Comparison of ENCODE assay signal across 9 mouse cellular contexts in the genomic region with DNA sequence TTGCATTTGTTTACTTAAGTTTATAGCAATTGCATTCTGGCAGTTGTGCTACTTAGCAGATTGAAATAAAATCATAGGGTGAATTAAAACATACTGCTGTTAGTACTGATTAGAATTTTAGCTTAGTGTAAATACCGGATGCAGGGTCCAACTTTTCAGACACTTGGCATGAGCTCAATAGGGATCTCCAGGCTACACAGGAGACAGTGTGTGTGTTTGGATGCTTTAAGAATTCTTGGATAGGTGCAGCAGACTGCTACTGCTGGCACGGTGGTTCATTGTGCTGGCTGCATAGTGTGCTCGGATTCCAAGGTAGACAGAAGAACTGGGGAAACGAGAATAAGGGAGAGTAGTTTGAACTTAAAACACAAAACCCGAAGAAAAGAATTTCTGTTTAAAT.
DNase-seq lines count a peak whose midpoint lies in the region; ATAC-seq and TF ChIP-seq lines count a peak whose summit lies in the region.
"Had no signal": no experiment of that assay in that cellular context is flagged by ENCODE, and none has a peak within 500 bp of the region (broad histone marks: within the 10 kb centered on the region; RNA-seq: fewer than 3 reads in every experiment).

No protein-coding gene starts in this region.

- DNase-seq in liver, postnatal 0 days, result no peak
- DNase-seq in forebrain, embryonic 14.5 days (ENCODE audit: low spot score), result peak; percentile 78
- DNase-seq in T-cell, adult 2 months (ENCODE audit: low spot score), result no peak
- DNase-seq: thymus, postnatal 14 days had no signal

- H3K4me3 ChIP-seq in heart, embryonic 15.5 days, result no peak overlapping the region
- no peak overlapping the region for H3K4me3 ChIP-seq in heart, embryonic 11.5 days (ENCODE audit: low read depth, low read length)
- no peak overlapping the region for H3K4me3 ChIP-seq in liver, postnatal 0 days (ENCODE audit: low read depth, low read length)
- H3K4me3 ChIP-seq in liver, embryonic 12.5 days, result no peak overlapping the region
- no peak overlapping the region for H3K4me3 ChIP-seq in forebrain, embryonic 14.5 days (ENCODE audit: low read depth, low read length)
- no peak overlapping the region for H3K4me3 ChIP-seq in stomach, embryonic 14.5 days (ENCODE audit: low read depth, low read length)
- H3K4me3 ChIP-seq: limb, embryonic 12.5 days had no signal

- no peak for TF ChIP-seq CTCF in liver, postnatal 0 days (IDR thresholded peaks at IDR 0.05; ENCODE audit: low read depth)

- ATAC-seq in heart, embryonic 15.5 days (replicated peaks; ENCODE audit: insufficient number of reproducible peaks, insufficient read depth, low FRiP score, low read depth), result no peak
- ATAC-seq in heart, embryonic 11.5 days (replicated peaks; ENCODE audit: insufficient number of reproducible peaks, low FRiP score, low TSS enrichment), result no peak
- ATAC-seq in liver, postnatal 0 days, result no peak
- no peak for ATAC-seq in liver, embryonic 12.5 days
- peak; percentile 73 for ATAC-seq in forebrain, embryonic 14.5 days
- no peak for ATAC-seq in stomach, embryonic 14.5 days (ENCODE audit: insufficient number of reproducible peaks, insufficient read depth, low FRiP score, low read depth)

- 46% methylated on average over 5 of the region's 5 CpGs for WGBS in heart, embryonic 15.5 days
- WGBS in heart, embryonic 11.5 days (ENCODE audit: insufficient replicate concordance), result 73% methylated on average over 5 of the region's 5 CpGs
- 75% methylated on average over 5 of the region's 5 CpGs for WGBS in liver, postnatal 0 days (ENCODE audit: insufficient replicate concordance)
- WGBS in liver, embryonic 12.5 days (ENCODE audit: insufficient replicate concordance), result 78% methylated on average over 5 of the region's 5 CpGs
- 13% methylated on average over 5 of the region's 5 CpGs for WGBS in forebrain, embryonic 14.5 days
- WGBS in stomach, embryonic 14.5 days, result 40% methylated on average over 5 of the region's 5 CpGs

- H3K9me3 ChIP-seq in heart, embryonic 15.5 days (replicated peaks), result no peaks in the 10 kb centered on the region
- no peaks in the 10 kb centered on the region for H3K9me3 ChIP-seq in heart, embryonic 11.5 days (replicated peaks; ENCODE audit: control insufficient read depth, low read length)
- H3K9me3 ChIP-seq in liver, postnatal 0 days (ENCODE audit: low read length), result no peaks in the 10 kb centered on the region
- no peaks in the 10 kb centered on the region for H3K9me3 ChIP-seq in liver, embryonic 12.5 days (replicated peaks)
- no peaks in the 10 kb centered on the region for H3K9me3 ChIP-seq in forebrain, embryonic 14.5 days (replicated peaks; ENCODE audit: control insufficient read depth, low read length)
- no peaks in the 10 kb centered on the region for H3K9me3 ChIP-seq in stomach, embryonic 14.5 days (ENCODE audit: control insufficient read depth, low read depth, low read length)
- H3K9me3 ChIP-seq: limb, embryonic 12.5 days had no signal

- H3K27ac ChIP-seq in heart, embryonic 15.5 days, result peak overlapping the region; percentile 69
- no peak overlapping the region for H3K27ac ChIP-seq in heart, embryonic 11.5 days (ENCODE audit: low read depth, low read length)
- H3K27ac ChIP-seq in liver, postnatal 0 days (ENCODE audit: low read depth), result 0 out of 2 replicates have a peak overlapping the region, but pooled peaks have one; percentile 26
- no peak overlapping the region for H3K27ac ChIP-seq in liver, embryonic 12.5 days
- H3K27ac ChIP-seq in forebrain, embryonic 14.5 days (ENCODE audit: low read depth, low read length), result peak overlapping the region; percentile 74; the same call in 1 of the 2 replicates
- peak overlapping the region; percentile 79 for H3K27ac ChIP-seq in stomach, embryonic 14.5 days (ENCODE audit: low read length)

- H3K9ac ChIP-seq in heart, embryonic 15.5 days, result no peak overlapping the region
- H3K9ac ChIP-seq in heart, embryonic 11.5 days (ENCODE audit: low read depth, low read length), result no peak overlapping the region
- H3K9ac ChIP-seq in liver, postnatal 0 days (replicated peaks), result no peak overlapping the region
- no peak overlapping the region for H3K9ac ChIP-seq in liver, embryonic 12.5 days
- no peak overlapping the region for H3K9ac ChIP-seq in forebrain, embryonic 14.5 days (ENCODE audit: low read length)
- H3K9ac ChIP-seq in stomach, embryonic 14.5 days (replicated peaks; ENCODE audit: low read depth, low read length), result no peak overlapping the region
- H3K9ac ChIP-seq: limb, embryonic 12.5 days had no signal

- H3K4me2 ChIP-seq in heart, embryonic 15.5 days, result no peak overlapping the region
- H3K4me2 ChIP-seq in heart, embryonic 11.5 days, result no peak overlapping the region
- peak overlapping the region; percentile 15; the same call in 1 of the 2 replicates for H3K4me2 ChIP-seq in liver, postnatal 0 days (ENCODE audit: low read depth, low read length)
- H3K4me2 ChIP-seq in liver, embryonic 12.5 days, result no peak overlapping the region
- peak overlapping the region; percentile 11 for H3K4me2 ChIP-seq in forebrain, embryonic 14.5 days (ENCODE audit: low read length)
- no peak overlapping the region for H3K4me2 ChIP-seq in stomach, embryonic 14.5 days (replicated peaks; ENCODE audit: low read depth, low read length)
- H3K4me2 ChIP-seq: limb, embryonic 12.5 days had no signal

- no peaks in the 10 kb centered on the region for H3K36me3 ChIP-seq in heart, embryonic 15.5 days
- no peaks in the 10 kb centered on the region for H3K36me3 ChIP-seq in heart, embryonic 11.5 days (ENCODE audit: control insufficient read depth, insufficient read depth, low read length)
- no peaks in the 10 kb centered on the region for H3K36me3 ChIP-seq in liver, postnatal 0 days (replicated peaks; ENCODE audit: insufficient read depth, low read length)
- no peaks in the 10 kb centered on the region for H3K36me3 ChIP-seq in liver, embryonic 12.5 days
- H3K36me3 ChIP-seq in forebrain, embryonic 14.5 days (ENCODE audit: control insufficient read depth, insufficient read depth, low read length), result no peaks in the 10 kb centered on the region
- H3K36me3 ChIP-seq in stomach, embryonic 14.5 days (ENCODE audit: control insufficient read depth, insufficient read depth, low read length), result no peaks in the 10 kb centered on the region
- H3K36me3 ChIP-seq: limb, embryonic 12.5 days had no signal

- no peak for TF ChIP-seq EP300 in liver, postnatal 0 days (IDR thresholded peaks at IDR 0.05; ENCODE audit: low read depth)

- no peaks in the 10 kb centered on the region for H3K27me3 ChIP-seq in heart, embryonic 15.5 days
- no peaks in the 10 kb centered on the region for H3K27me3 ChIP-seq in heart, embryonic 11.5 days (ENCODE audit: control insufficient read depth, insufficient read depth, low read length)
- H3K27me3 ChIP-seq in liver, postnatal 0 days (ENCODE audit: insufficient read depth, low read length), result no peaks in the 10 kb centered on the region
- H3K27me3 ChIP-seq in liver, embryonic 12.5 days (replicated peaks), result no peaks in the 10 kb centered on the region
- H3K27me3 ChIP-seq in forebrain, embryonic 14.5 days (replicated peaks; ENCODE audit: control insufficient read depth, insufficient read depth, low read length), result no peaks in the 10 kb centered on the region
- H3K27me3 ChIP-seq in stomach, embryonic 14.5 days (ENCODE audit: control insufficient read depth, insufficient read depth, low read length), result no peaks in the 10 kb centered on the region
- H3K27me3 ChIP-seq: limb, embryonic 12.5 days had no signal

- H3K4me1 ChIP-seq in heart, embryonic 15.5 days (replicated peaks), result peaks cover 47% of the 10 kb centered on the region
- peaks cover 12% of the 10 kb centered on the region for H3K4me1 ChIP-seq in heart, embryonic 11.5 days (ENCODE audit: control insufficient read depth, insufficient read depth, low read length)
- peaks cover 31% of the 10 kb centered on the region for H3K4me1 ChIP-seq in liver, postnatal 0 days (ENCODE audit: insufficient read depth)
- peaks cover 17% of the 10 kb centered on the region for H3K4me1 ChIP-seq in liver, embryonic 12.5 days
- peaks cover 55% of the 10 kb centered on the region for H3K4me1 ChIP-seq in forebrain, embryonic 14.5 days (ENCODE audit: control insufficient read depth, insufficient read depth, low read length)
- peaks cover 20% of the 10 kb centered on the region for H3K4me1 ChIP-seq in stomach, embryonic 14.5 days (ENCODE audit: control insufficient read depth, insufficient read depth, low read length)

Comparison
In these comparisons a context has a peak if more than half of its experiments do, and no peak if none do; other contexts are left out.
1. H3K27ac ChIP-seq: peak in heart, embryonic 15.5 days (single experiment), liver, postnatal 0 days (single experiment), forebrain, embryonic 14.5 days (single experiment) and stomach, embryonic 14.5 days (single experiment); none in heart, embryonic 11.5 days (single experiment) and liver, embryonic 12.5 days (single experiment).
2. H3K4me2 ChIP-seq: peak in liver, postnatal 0 days (single experiment) and forebrain, embryonic 14.5 days (single experiment); none in heart, embryonic 15.5 days (single experiment), heart, embryonic 11.5 days (single experiment), liver, embryonic 12.5 days (single experiment) and stomach, embryonic 14.5 days (single experiment).